Mouse (Mus musculus) adrenal gland, adult (tissue): Measurements from ENCODE around the gene Ctsc.

Experiments
- DNase-seq, 2 experiments: peaks; one replicate each; pipeline ENCODE4 v3.0.0; 2022 to 2023; ENCODE audit warnings: low spot score in 1 of 2; ENCODE audit not compliant: inconsistent age in 2 of 2

Gene Ctsc

DNA sequence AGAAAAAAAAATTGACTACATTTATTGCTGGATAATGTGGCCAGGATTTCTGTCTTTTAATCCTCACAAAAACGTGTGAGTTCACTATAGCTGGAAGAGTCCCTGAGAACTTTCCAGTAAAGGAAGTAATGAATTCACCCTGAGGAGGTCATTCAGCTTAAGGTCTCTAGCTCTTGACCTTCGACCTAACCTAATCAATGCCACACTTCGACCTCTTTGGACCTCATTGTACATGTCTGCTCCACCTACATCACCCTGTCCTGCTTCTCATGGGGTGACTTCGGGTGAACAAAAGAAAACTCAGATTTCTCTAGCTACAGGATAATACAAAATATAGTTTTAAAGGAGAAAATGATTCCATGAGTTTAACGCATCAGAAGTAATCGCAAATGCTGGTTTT, 16.0 kb downstream of the Ctsc start:
- DNase-seq, result no peak

DNA sequence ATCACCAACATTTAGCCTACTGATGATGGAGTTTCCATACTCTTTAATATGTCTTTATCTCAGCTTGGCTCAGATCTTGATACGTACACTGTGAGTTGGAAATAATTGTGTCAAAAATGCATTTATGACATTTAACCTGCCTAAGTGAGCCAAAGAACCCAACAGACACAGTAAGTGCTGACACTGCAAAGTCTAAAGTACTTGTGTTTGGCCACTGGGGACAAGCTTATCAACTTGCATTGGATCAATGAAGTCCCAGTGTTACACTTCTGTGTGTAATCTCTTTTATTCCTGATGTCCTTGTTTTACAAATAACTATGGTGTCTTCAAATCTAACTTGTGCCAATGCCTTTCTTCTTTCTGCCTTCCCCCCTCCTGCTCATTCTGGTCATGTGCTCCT, 18.1 kb downstream of the Ctsc start:
- no peak for DNase-seq

- DNase-seq, result no peak
Observed at GRCm38 (mm10) chr7:88296932-88297331, 19.0 kb downstream of the Ctsc start.

- no peak for DNase-seq
Observed at GRCm38 (mm10) chr7:88305750-88306149, 27.9 kb downstream of the Ctsc start.

DNA sequence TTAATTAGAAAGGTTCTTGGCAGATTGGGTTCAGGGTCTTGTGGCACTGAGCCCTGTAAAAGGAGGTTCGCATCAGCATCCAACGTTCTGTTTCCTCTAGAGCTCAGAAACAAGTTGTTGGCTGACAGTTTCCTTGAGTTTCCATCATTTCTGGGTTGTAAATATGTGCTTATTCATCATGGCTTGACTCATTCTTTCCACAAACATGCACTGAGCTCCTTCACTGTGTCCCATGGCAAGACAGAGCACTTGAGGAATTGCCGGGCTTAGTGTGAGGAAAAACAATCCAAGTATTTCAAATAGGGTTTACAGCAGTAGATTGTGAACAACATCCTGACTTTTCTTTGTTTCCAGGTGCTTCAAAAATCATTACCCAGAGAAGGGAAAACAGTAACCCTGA, 28.8 kb downstream of the Ctsc start:
- DNase-seq, result peak in 1 of 2 experiments; percentile 30

- DNase-seq, result no peak
Observed at GRCm38 (mm10) chr7:88310398-88311180, 32.7 kb downstream of the Ctsc start.

DNA sequence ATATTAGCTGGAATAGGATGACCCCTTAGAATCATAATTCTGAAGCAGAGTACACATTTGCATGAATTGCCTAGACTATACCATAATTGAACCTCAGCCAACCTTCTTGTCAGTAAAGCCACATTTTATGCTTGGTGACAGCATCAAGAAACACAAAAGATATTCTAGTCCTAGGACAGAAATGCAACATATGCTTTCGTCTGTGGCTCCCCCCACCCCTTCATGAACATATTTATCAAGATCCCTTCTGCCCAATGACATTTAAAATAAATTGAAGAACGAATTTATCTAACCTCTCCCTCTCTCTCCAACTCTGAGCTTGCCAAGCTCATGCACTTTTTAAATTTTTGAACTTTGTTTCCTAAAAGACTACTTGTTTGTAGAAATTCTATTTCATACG, 38.5 kb downstream of the Ctsc start:
- no peak for DNase-seq

DNA sequence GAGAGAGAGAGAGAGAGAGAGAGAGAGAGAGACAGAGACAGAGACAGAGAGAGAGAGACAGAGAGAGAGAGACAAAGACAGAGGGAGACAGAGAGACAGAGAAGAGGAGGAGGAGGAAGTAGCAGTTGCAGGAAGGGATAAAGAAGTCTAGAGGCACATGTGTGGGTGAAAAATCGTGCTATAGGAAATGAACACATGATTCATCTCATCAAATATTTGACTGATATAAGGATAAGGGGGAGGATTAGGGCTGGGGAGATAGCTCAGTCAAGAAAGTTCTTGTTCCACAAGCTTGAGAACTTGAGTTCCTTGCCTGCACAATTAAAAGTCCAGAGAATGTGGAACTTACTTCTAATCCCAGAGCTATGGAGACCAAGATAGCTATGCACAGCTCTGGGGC, 40.6 kb downstream of the Ctsc start:
- no peak for DNase-seq

DNA sequence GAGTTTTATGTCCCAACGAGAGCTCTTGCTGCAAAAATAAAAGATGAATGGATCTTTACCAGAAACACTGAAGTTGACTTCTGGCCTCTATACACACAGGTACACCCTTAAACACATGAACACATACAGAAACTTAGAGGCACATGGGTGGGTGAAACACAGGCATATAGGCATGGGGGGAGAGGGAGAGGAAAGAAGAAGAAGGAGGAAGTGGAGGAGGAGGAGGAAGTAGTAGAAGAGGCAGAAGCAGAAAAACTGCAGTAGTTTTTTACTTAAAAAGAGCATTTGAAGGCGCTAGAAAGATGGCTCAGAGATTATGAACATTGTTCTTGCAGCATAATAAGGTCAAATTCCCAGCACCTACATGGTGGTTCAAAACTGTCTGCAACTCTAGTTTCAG, 41.0 kb downstream of the Ctsc start:
- no peak for DNase-seq

DNA sequence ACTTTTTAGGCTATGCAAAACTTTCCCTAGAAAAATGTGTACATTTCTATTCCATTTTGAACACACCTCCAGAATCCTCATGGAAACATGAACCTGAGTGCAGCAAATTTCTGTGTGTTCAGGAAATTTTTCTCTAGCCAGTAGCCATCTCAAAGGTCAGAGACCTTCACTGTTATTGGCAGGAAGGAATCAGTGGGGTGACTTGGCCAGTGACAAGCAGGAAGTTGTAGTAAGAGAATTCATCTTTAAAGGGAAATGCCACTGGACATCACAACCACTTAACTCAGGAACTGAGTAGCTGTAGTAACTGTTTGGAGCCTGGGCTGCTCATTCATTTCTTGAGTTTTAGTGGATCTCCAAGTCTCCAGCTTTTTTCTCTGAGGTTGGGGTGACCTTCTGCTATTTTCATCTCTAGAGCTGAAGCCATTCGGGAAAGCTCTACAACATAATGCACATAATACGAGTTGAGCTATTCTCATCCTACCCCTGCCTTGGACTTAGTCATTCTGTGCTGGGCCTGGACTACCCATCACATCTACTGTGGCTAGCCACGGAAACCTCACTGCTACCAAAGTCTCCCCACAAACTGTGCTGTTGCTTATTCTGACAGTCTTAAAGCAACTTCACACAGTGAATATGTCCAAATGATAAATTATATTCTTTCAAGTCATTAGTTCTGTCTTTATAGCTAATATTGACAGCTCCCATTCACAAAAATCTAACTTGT, 41.7 kb downstream of the Ctsc start:
- no peak for DNase-seq

- DNase-seq, result no peak
Observed at GRCm38 (mm10) chr7:88320628-88321336, 42.9 kb downstream of the Ctsc start.

- peak in 1 of 2 experiments; percentile 38 for DNase-seq
Observed at GRCm38 (mm10) chr7:88322431-88322830, 44.5 kb downstream of the Ctsc start.

GRCm38 (mm10) chr7:88327495-88327894, 49.6 kb downstream of the Ctsc start:
- DNase-seq, result no peak

GRCm38 (mm10) chr7:88343828-88344227, 65.9 kb downstream of the Ctsc start:
- peak in 1 of 2 experiments; percentile 44 for DNase-seq

GRCm38 (mm10) chr7:88346035-88346434, 68.2 kb downstream of the Ctsc start:
- DNase-seq, result peak in 1 of 2 experiments; percentile 49

- DNase-seq, result peak in 1 of 2 experiments; percentile 50
Observed at GRCm38 (mm10) chr7:88356871-88357776, 79.2 kb downstream of the Ctsc start.

- DNase-seq, result no peak
Observed at GRCm38 (mm10) chr7:88358042-88358878, 80.4 kb downstream of the Ctsc start.
